Mouse (Mus musculus): ENCODE measurements at regions not wholly inside any gene's neighbourhood (a gene's known extent, or its start where the extent isn't known, plus 50 kb on each side); places are given as distances from the start of the nearest gene placed in this dataset.

- Histone ChIP-seq H3K27me3 (ENCODE audit: control insufficient read depth in 1 of 2, insufficient read depth in 2 of 2, low read length in 2 of 2) (no peaks in the 10 kb centered on the region), H3K9ac (ENCODE audit: control insufficient read depth, low read depth, low read length, poor library complexity, severe bottlenecking) (no peak overlapping the region), H3K36me3 (ENCODE audit: control insufficient read depth in 1 of 2, insufficient read depth in 2 of 2, low read length in 2 of 2) (peaks cover 18 to 28% of the 10 kb centered on the region in 2 experiments), H3K27ac (ENCODE audit: control insufficient read depth, low read depth, low read length) (no peak overlapping the region), H3K79me2 (ENCODE audit: control insufficient read depth, insufficient read depth, low read length, poor library complexity) (peaks cover 12% of the 10 kb centered on the region), H3K4me1 (ENCODE audit: control insufficient read depth in 1 of 2, insufficient read depth in 2 of 2, low read length in 2 of 2) (peaks cover 14 to 15% of the 10 kb centered on the region in 2 experiments), H3K9me3 (replicated peaks; ENCODE audit: insufficient read depth, low read length) (no peaks in the 10 kb centered on the region), H3K4me3 (ENCODE audit: control insufficient read depth in 1 of 2, insufficient read depth in 1 of 2, low read depth in 2 of 2, low read length in 2 of 2) (no peak overlapping the region)
- TF ChIP-seq MAZ (IDR thresholded peaks at IDR 0.05; ENCODE audit: low read depth, low read length) (no peak), EP300 (IDR thresholded peaks at IDR 0.05; ENCODE audit: low read depth in 1 of 2, low read length in 2 of 2) (no peak), RAD21 (IDR thresholded peaks at IDR 0.05; ENCODE audit: low read depth, low read length) (no peak), KAT2A (conservative IDR thresholded peaks at IDR 0.05; ENCODE audit: low read depth, low read length) (no peak), ZKSCAN1 (IDR thresholded peaks at IDR 0.05; ENCODE audit: low read depth, low read length) (no peak), ETS1 (IDR thresholded peaks at IDR 0.05; ENCODE audit: low read depth, low read length) (no peak), MAX (IDR thresholded peaks at IDR 0.05; ENCODE audit: low read length) (0 out of 2 replicates have a peak, but pooled peaks have one; percentile 15)
- no peak for DNase-seq (ENCODE audit: low read depth, low spot score)
These were observed 1272.6 kb upstream of the A1bg start for GRCm38 (mm10) chr15:62195440-62195839.

GRCm38 (mm10) chr15:62192706-62193105, 1269.9 kb upstream of the A1bg start:
- TF ChIP-seq SIN3A (IDR thresholded peaks at IDR 0.05; ENCODE audit: low read length) (no peak), RCOR1 (IDR thresholded peaks at IDR 0.05; ENCODE audit: low read depth, low read length) (no peak), TCF12 (IDR thresholded peaks at IDR 0.05; ENCODE audit: low read depth, low read length) (no peak), ETS1 (IDR thresholded peaks at IDR 0.05; ENCODE audit: low read depth, low read length) (no peak), MXI1 (IDR thresholded peaks at IDR 0.05; ENCODE audit: low read depth, low read length) (no peak), MYB (IDR thresholded peaks at IDR 0.05; ENCODE audit: low read depth, low read length) (no peak), POLR2AphosphoS5 (IDR thresholded peaks at IDR 0.05; ENCODE audit: borderline replicate concordance, low read depth, low read length) (no peak), UBTF (IDR thresholded peaks at IDR 0.05; ENCODE audit: borderline replicate concordance, insufficient read depth, low read depth, low read length) (no peak), BHLHE40 (IDR thresholded peaks at IDR 0.05; ENCODE audit: borderline replicate concordance, low read depth, low read length) (no peak), TBP (IDR thresholded peaks at IDR 0.05; ENCODE audit: low read depth, low read length) (no peak), ELF1 (IDR thresholded peaks at IDR 0.05; ENCODE audit: low read depth, low read length) (no peak), USF2 (IDR thresholded peaks at IDR 0.05; ENCODE audit: borderline replicate concordance in 1 of 2, insufficient read depth in 1 of 2, low read depth in 1 of 2, low read length in 2 of 2) (no peak), MAX (IDR thresholded peaks at IDR 0.05; ENCODE audit: low read length) (no peak), SMC3 (IDR thresholded peaks at IDR 0.05; ENCODE audit: low read depth, low read length) (no peak), NELFE (IDR thresholded peaks at IDR 0.05; ENCODE audit: low read depth, low read length) (no peak), ZNF384 (IDR thresholded peaks at IDR 0.05; ENCODE audit: low read depth, low read length) (no peak), NRF1 (IDR thresholded peaks at IDR 0.05; ENCODE audit: insufficient read depth, low read depth, low read length, poor library complexity, severe bottlenecking) (no peak)
- no peaks in the 10 kb centered on the region for H3K27me3 ChIP-seq (ENCODE audit: control insufficient read depth in 1 of 2, insufficient read depth in 2 of 2, low read length in 2 of 2)
- peaks cover 10 to 55% of the 10 kb centered on the region in 2 experiments for H3K36me3 ChIP-seq (ENCODE audit: control insufficient read depth in 1 of 2, insufficient read depth in 2 of 2, low read length in 2 of 2)
- H3K27ac ChIP-seq (ENCODE audit: control insufficient read depth, low read depth, low read length): no peak overlapping the region
- H3K4me3 ChIP-seq (ENCODE audit: control insufficient read depth in 1 of 2, insufficient read depth in 1 of 2, low read depth in 2 of 2, low read length in 2 of 2): no peak overlapping the region
- H3K4me1 ChIP-seq (ENCODE audit: control insufficient read depth in 1 of 2, insufficient read depth in 2 of 2, low read length in 2 of 2): peaks cover 33 to 36% of the 10 kb centered on the region in 2 experiments
- peaks cover 12% of the 10 kb centered on the region for H3K79me2 ChIP-seq (ENCODE audit: control insufficient read depth, insufficient read depth, low read length, poor library complexity)
- H3K9ac ChIP-seq (ENCODE audit: control insufficient read depth, low read depth, low read length, poor library complexity, severe bottlenecking): no peak overlapping the region
- no peaks in the 10 kb centered on the region for H3K9me3 ChIP-seq (replicated peaks; ENCODE audit: insufficient read depth, low read length)
- DNase-seq (ENCODE audit: low read depth, low spot score): no peak
